Mouse (Mus musculus) MEL (cell line): Measurements from ENCODE around the gene Ptpre.

Experiments
- BHLHE40 ChIP-seq: IDR thresholded peaks from 2 replicates; pipeline ENCODE4 v1.6.1; 2012; ENCODE audit warnings: low read depth, mild to moderate bottlenecking, inconsistent platforms, low read length, improper control_type of control experiment, borderline replicate concordance
- CHD2 ChIP-seq: IDR thresholded peaks from 2 replicates; pipeline ENCODE4 v1.6.1; 2011; ENCODE audit warnings: low read length, improper control_type of control experiment
- CTCF ChIP-seq, 3 experiments: IDR thresholded peaks in 2 of 3; conservative IDR thresholded peaks in 1 of 3; 2 replicates each; pipeline ENCODE4 v1.5.1; 2011 to 2012; ENCODE audit warnings: low read length in 3 of 3, low read depth in 2 of 3, mild to moderate bottlenecking in 2 of 3, improper control_type of control experiment in 1 of 3, inconsistent platforms in 1 of 3, mixed read lengths in 1 of 3, moderate library complexity in 1 of 3; ENCODE audit not compliant: control insufficient read depth in 1 of 3, insufficient read depth in 1 of 3, poor library complexity in 1 of 3, severe bottlenecking in 1 of 3
- ELF1 ChIP-seq: IDR thresholded peaks from 2 replicates; pipeline ENCODE4 v1.6.1; 2014; ENCODE audit warnings: low read depth, mild to moderate bottlenecking, inconsistent platforms, low read length, improper control_type of control experiment, moderate library complexity
- ETS1 ChIP-seq: IDR thresholded peaks from 2 replicates; pipeline ENCODE4 v1.6.1; 2012; ENCODE audit warnings: low read depth, mild to moderate bottlenecking, inconsistent platforms, low read length, improper control_type of control experiment, moderate library complexity
- JUND ChIP-seq: IDR thresholded peaks from 2 replicates; pipeline ENCODE4 v1.6.1; 2011; ENCODE audit warnings: low read depth, mild to moderate bottlenecking, improper control_type of control experiment, low read length
- MAFK ChIP-seq: IDR thresholded peaks from 2 replicates; pipeline ENCODE4 v1.6.1; 2011; ENCODE audit warnings: low read depth, mild to moderate bottlenecking, low read length, improper control_type of control experiment, borderline replicate concordance
- POLR2A ChIP-seq, 2 experiments: IDR thresholded peaks; 2 replicates each; pipeline ENCODE4 v1.6.1; 2011 to 2012; ENCODE audit warnings: low read length in 2 of 2, mild to moderate bottlenecking in 2 of 2, control low read depth in 1 of 2, improper control_type of control experiment in 1 of 2, low read depth in 1 of 2, moderate library complexity in 1 of 2; ENCODE audit not compliant: control insufficient read depth in 1 of 2, insufficient read depth in 1 of 2, poor library complexity in 1 of 2
- POLR2AphosphoS2 ChIP-seq: IDR thresholded peaks from 2 replicates; pipeline ENCODE4 v1.6.1; 2011; ENCODE audit warnings: low read length, improper control_type of control experiment
- RCOR1 ChIP-seq: IDR thresholded peaks from 2 replicates; pipeline ENCODE4 v1.6.1; 2012; ENCODE audit warnings: low read depth, mild to moderate bottlenecking, inconsistent platforms, low read length, improper control_type of control experiment
- SMC3 ChIP-seq: IDR thresholded peaks from 2 replicates; pipeline ENCODE4 v1.6.1; 2011; ENCODE audit warnings: low read depth, low read length, improper control_type of control experiment
- TCF12 ChIP-seq: IDR thresholded peaks from 2 replicates; pipeline ENCODE4 v1.6.1; 2014; ENCODE audit warnings: low read depth, mild to moderate bottlenecking, inconsistent platforms, low read length, improper control_type of control experiment, moderate library complexity
- USF2 ChIP-seq, 2 experiments: IDR thresholded peaks; 2 replicates each; pipeline ENCODE4 v1.6.1; 2011 to 2012; ENCODE audit warnings: improper control_type of control experiment in 2 of 2, low read length in 2 of 2, borderline replicate concordance in 1 of 2, inconsistent platforms in 1 of 2, low read depth in 1 of 2, mild to moderate bottlenecking in 1 of 2; ENCODE audit not compliant: insufficient read depth in 1 of 2
- ZC3H11A ChIP-seq: IDR thresholded peaks from 2 replicates; pipeline ENCODE4 v1.6.1; 2012; ENCODE audit warnings: low read depth, mild to moderate bottlenecking, inconsistent platforms, low read length, improper control_type of control experiment

DNA sequence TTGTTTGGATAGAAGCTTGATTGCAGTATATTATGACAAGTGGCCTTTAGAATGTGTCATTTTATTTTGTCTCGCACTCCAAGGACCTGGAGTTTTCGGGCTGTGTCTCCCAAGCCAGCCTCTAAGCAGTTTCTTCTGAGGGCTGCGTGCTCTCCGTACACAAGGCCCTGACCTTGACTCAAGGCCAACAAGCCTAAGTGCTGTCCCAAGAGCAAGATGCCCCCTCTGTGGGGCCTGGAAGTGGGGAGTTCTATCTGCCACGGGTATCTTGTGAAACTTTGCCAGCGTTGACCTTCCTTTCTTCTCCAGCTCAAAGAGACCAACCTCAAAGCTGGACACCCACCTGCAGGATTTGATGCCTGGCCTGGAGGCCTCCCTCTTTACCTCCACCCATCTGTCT is 7.0 kb downstream of the Ptpre start:
- no peak for TF ChIP-seq JUND
- no peak for TF ChIP-seq ETS1
- TF ChIP-seq ZC3H11A = no peak
- no peak for TF ChIP-seq POLR2A (IDR thresholded peaks at IDR 0.05; ENCODE audit: control insufficient read depth in 1 of 2, insufficient read depth in 1 of 2, low read depth in 1 of 2, low read length in 2 of 2, poor library complexity in 1 of 2)
- TF ChIP-seq CTCF (IDR thresholded peaks at IDR 0.05 in 2 of 3, conservative IDR thresholded peaks at IDR 0.05 in 1 of 3; ENCODE audit: control insufficient read depth in 1 of 3, insufficient read depth in 1 of 3, low read depth in 2 of 3, low read length in 3 of 3, poor library complexity in 1 of 3, severe bottlenecking in 1 of 3) = no peak
- no peak for TF ChIP-seq SMC3
- TF ChIP-seq CHD2 = no peak
- no peak for TF ChIP-seq ELF1
- no peak for TF ChIP-seq TCF12
- no peak for TF ChIP-seq MAFK
- no peak for TF ChIP-seq POLR2AphosphoS2
- no peak for TF ChIP-seq RCOR1
- no peak for TF ChIP-seq USF2 (IDR thresholded peaks at IDR 0.05; ENCODE audit: borderline replicate concordance in 1 of 2, insufficient read depth in 1 of 2, low read depth in 1 of 2, low read length in 2 of 2)
- TF ChIP-seq BHLHE40 = no peak
